In genomic region chrX:75155576-75156243, GRCm38 (mm10) we compare ENCODE assay signal across 9 mouse cellular contexts. TPM values are rescaled to one million over a fixed set of nuclear protein-coding genes. Genes with fewer than 3 reads are reported as not detected.
DNase-seq lines count a peak whose midpoint lies in the region; ATAC-seq lines count a peak whose summit lies in the region.
"Had no signal": no experiment of that assay in that cellular context is flagged by ENCODE, and none has a peak within 500 bp of the region (broad histone marks: within the 10 kb centered on the region; RNA-seq: fewer than 3 reads in every experiment).

No protein-coding gene starts in this region.

- WGBS in embryonic facial prominence, embryonic 11.5 days, result 16% methylated on average over 29 of the region's 49 CpGs
- 21% methylated on average over 19 of the region's 49 CpGs for WGBS in neural tube, embryonic 14.5 days

- H3K27ac ChIP-seq in embryonic facial prominence, embryonic 11.5 days (replicated peaks; ENCODE audit: low read depth, low read length), result no peak overlapping the region
- H3K27ac ChIP-seq in neural tube, embryonic 14.5 days (ENCODE audit: low read depth, low read length), result no peak overlapping the region

- no peaks in the 10 kb centered on the region for H3K9me3 ChIP-seq in embryonic facial prominence, embryonic 11.5 days (replicated peaks; ENCODE audit: control insufficient read depth, low read length)
- no peaks in the 10 kb centered on the region for H3K9me3 ChIP-seq in neural tube, embryonic 14.5 days (ENCODE audit: control insufficient read depth, low read length)

- H3K9ac ChIP-seq in embryonic facial prominence, embryonic 11.5 days (replicated peaks; ENCODE audit: low read length), result peak overlapping the region; percentile 59
- peak overlapping the region; percentile 51 for H3K9ac ChIP-seq in neural tube, embryonic 14.5 days (replicated peaks; ENCODE audit: low read depth, low read length)

- H3K4me3 ChIP-seq in embryonic facial prominence, embryonic 11.5 days (ENCODE audit: low read depth, low read length), result peak overlapping the region; percentile 38
- peak overlapping the region; percentile 33 for H3K4me3 ChIP-seq in neural tube, embryonic 14.5 days (ENCODE audit: low read depth, low read length)

- H3K36me3 ChIP-seq in embryonic facial prominence, embryonic 11.5 days (replicated peaks; ENCODE audit: control insufficient read depth, insufficient read depth, low read depth, low read length), result no peaks in the 10 kb centered on the region
- H3K36me3 ChIP-seq in neural tube, embryonic 14.5 days (ENCODE audit: control insufficient read depth, insufficient read depth, low read length), result no peaks in the 10 kb centered on the region

- peak; percentile 82 for ATAC-seq in embryonic facial prominence, embryonic 11.5 days (replicated peaks; ENCODE audit: insufficient number of reproducible peaks, low FRiP score, low TSS enrichment, low read depth)
- ATAC-seq in neural tube, embryonic 14.5 days (ENCODE audit: low read depth), result peak; percentile 80

- peak; percentile 17 to 32 for DNase-seq in B cell, adult 2 months
- DNase-seq in R1 (ENCODE audit: low read depth, low spot score), result peak; percentile 50
- DNase-seq in embryonic facial prominence, embryonic 11.5 days (ENCODE audit: low spot score), result peak; percentile 36
- peak; percentile 7 for DNase-seq in heart, adult 8-10 months (ENCODE audit: low spot score)
- peak; percentile 47 for DNase-seq in kidney, adult 11 months
- DNase-seq in lung, adult 18-20 months, result peak; percentile 36 to 39
- no peak for DNase-seq in layer of hippocampus, postnatal 14 days (ENCODE audit: low spot score in 2 of 2)

- H3K4me1 ChIP-seq in embryonic facial prominence, embryonic 11.5 days (ENCODE audit: control insufficient read depth, insufficient read depth, low read length), result no peaks in the 10 kb centered on the region
- H3K4me1 ChIP-seq in neural tube, embryonic 14.5 days (ENCODE audit: control insufficient read depth, insufficient read depth, low read length), result no peaks in the 10 kb centered on the region

- H3K4me2 ChIP-seq in embryonic facial prominence, embryonic 11.5 days (ENCODE audit: low read depth, low read length), result peak overlapping the region; percentile 54
- peak overlapping the region; percentile 53 for H3K4me2 ChIP-seq in neural tube, embryonic 14.5 days (ENCODE audit: low read depth, low read length)

- H3K27me3 ChIP-seq in embryonic facial prominence, embryonic 11.5 days (ENCODE audit: control insufficient read depth, insufficient read depth, low read length), result no peaks in the 10 kb centered on the region
- H3K27me3 ChIP-seq in neural tube, embryonic 14.5 days (ENCODE audit: control insufficient read depth, insufficient read depth, low read length), result no peaks in the 10 kb centered on the region

RNA-seq across cellular contexts. Expression of gene Smim9, which starts 7.9 kb away (rescaled TPM):
- polyA plus RNA-seq in embryonic facial prominence, embryonic 11.5 days (2014; fragmentation: Nextera tagmentation; extraction: Ambion mirVana), result not detected in 2 replicates
- total RNA-seq in heart, adult 8-10 months (2022), result not detected
- not detected in 2 replicates for polyA plus RNA-seq in neural tube, embryonic 14.5 days (2014; fragmentation: Nextera tagmentation; extraction: Ambion mirVana)
- total RNA-seq in layer of hippocampus, postnatal 14 days (2021), result not detected
- polyA plus RNA-seq: cortical plate, adult 2 months had no signal

RNA-seq across cellular contexts. Expression of gene Mpp1, which starts 24.9 kb away (rescaled TPM):
- polyA plus RNA-seq in embryonic facial prominence, embryonic 11.5 days (2014; fragmentation: Nextera tagmentation; extraction: Ambion mirVana), result 33.9 and 36.0 TPM in 2 replicates
- total RNA-seq in heart, adult 8-10 months (2022), result 10 to 100 TPM in 3 of 4 experiments, 1 to 10 TPM in 1; 8.0 to 12.3 (median 11.9) TPM
- polyA plus RNA-seq in neural tube, embryonic 14.5 days (2014; fragmentation: Nextera tagmentation; extraction: Ambion mirVana), result 21.6 and 28.0 TPM in 2 replicates
- 10 to 100 TPM; 27.4 to 30.0 TPM for total RNA-seq in layer of hippocampus, postnatal 14 days (2021)

Comparison
In these comparisons a context has a peak if more than half of its experiments do, and no peak if none do; other contexts are left out.
1. DNase-seq: peak in B cell, adult 2 months (2 of 2), R1 (single experiment), embryonic facial prominence, embryonic 11.5 days (single experiment), heart, adult 8-10 months (single experiment), kidney, adult 11 months (single experiment) and lung, adult 18-20 months (2 of 2); none in layer of hippocampus, postnatal 14 days (0 of 2).